Mouse (Mus musculus) embryonic facial prominence, embryonic 15.5 days (tissue): ENCODE results near the gene Adgrf4. TPM values are rescaled to one million over a fixed set of nuclear protein-coding genes. Genes with fewer than 3 reads are reported as not detected.

Source experiments
- ATAC-seq: fragments of 200-750 bp; cut with Nextera tagmentation; 2 replicates; pipeline ENCODE4 v1.8.0; 2017; ENCODE audit warnings: low read depth, moderate TSS enrichment; ENCODE audit not compliant: insufficient number of reproducible peaks, low FRiP score, low TSS enrichment
- H3K27ac ChIP-seq: fragments of 300-500 bp; sonication (generic); replicated peaks from 2 replicates; pipeline ENCODE4 v1.5.1; 2015; ENCODE audit warnings: mild to moderate bottlenecking, inconsistent platforms
- H3K27me3 ChIP-seq: fragments of 300-500 bp; sonication (generic); 2 replicates; pipeline ENCODE4 v1.6.1; 2015; ENCODE audit warnings: inconsistent platforms
- H3K36me3 ChIP-seq: fragments of 300-500 bp; sonication (generic); 2 replicates; pipeline ENCODE4 v1.6.1; 2015; ENCODE audit warnings: mild to moderate bottlenecking, inconsistent platforms
- H3K4me1 ChIP-seq: fragments of 300-500 bp; sonication (generic); 2 replicates; pipeline ENCODE4 v1.6.1; 2015; ENCODE audit warnings: inconsistent platforms
- H3K4me2 ChIP-seq: fragments of 300-500 bp; sonication (generic); replicated peaks from 2 replicates; pipeline ENCODE4 v1.6.1; 2015; ENCODE audit warnings: mild to moderate bottlenecking, inconsistent platforms
- H3K4me3 ChIP-seq: fragments of 300-500 bp; sonication (generic); replicated peaks from 2 replicates; pipeline ENCODE4 v1.5.1; 2015; ENCODE audit warnings: mild to moderate bottlenecking, inconsistent platforms
- H3K9ac ChIP-seq: fragments of 300-500 bp; sonication (generic); 2 replicates; pipeline ENCODE4 v1.6.1; 2015; ENCODE audit warnings: inconsistent platforms
- H3K9me3 ChIP-seq: fragments of 300-500 bp; sonication (generic); replicated peaks from 2 replicates; pipeline ENCODE4 v1.6.1; 2016; ENCODE audit warnings: inconsistent platforms
- WGBS: fragments of 180-500 bp; shearing (Covaris S2); methylation state at CpG from one replicate; pipeline ENCODE4 v1.1.7; 2015; 5-methylcytosine and 5-hydroxymethylcytosine counted together
- polyA plus RNA-seq: library from polyadenylated mRNA; unstranded; fragments of >200 nt; fragmentation: Nextera tagmentation; extraction: Ambion mirVana; gene quantifications from 2 replicates; pipeline ENCODE4 v1.2.1, GENCODE M21; 2015

Gene Adgrf4
- 6.4 and 9.0 TPM in 2 replicates for polyA plus RNA-seq

DNA sequence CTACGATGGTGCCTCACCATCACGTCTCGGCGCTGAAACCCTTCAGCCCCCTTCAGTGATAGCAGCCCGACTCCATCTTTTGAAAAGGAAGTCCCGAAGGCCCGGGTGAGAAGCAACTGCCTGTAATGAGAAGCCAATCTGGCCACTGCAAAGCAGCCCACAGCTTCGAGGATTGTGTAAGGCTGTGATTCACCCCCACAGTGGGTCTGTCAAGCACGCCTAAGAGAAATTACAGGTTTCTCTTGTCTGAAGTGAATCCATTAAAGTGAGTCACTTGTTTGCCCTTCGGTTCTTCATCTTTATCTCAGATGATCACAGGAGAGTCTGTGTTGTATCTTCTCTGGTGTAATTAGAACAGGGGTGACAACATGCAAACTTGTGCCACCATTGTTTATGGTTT lies at the start of gene Adgrf4:
TSS of gene Adgrf4 (minus strand) at position 149 of the 400 bp plus-strand sequence.
- no peak within 1 kb of the TSS for H3K4me3 ChIP-seq
- WGBS, result 75% methylated on average over 10 of the region's 10 CpGs
- no peak within 1 kb of the TSS; the same call in 1 of the 2 replicates for H3K27ac ChIP-seq
- no peak for ATAC-seq
- H3K27me3 ChIP-seq, result no peaks in the 10 kb centered on the region
- no peaks in the 10 kb centered on the region for H3K9me3 ChIP-seq
- no peak within 1 kb of the TSS for H3K4me2 ChIP-seq
- no peaks in the 10 kb centered on the region for H3K36me3 ChIP-seq
- H3K4me1 ChIP-seq, result no peaks in the 10 kb centered on the region
- no peak within 1 kb of the TSS for H3K9ac ChIP-seq

DNA sequence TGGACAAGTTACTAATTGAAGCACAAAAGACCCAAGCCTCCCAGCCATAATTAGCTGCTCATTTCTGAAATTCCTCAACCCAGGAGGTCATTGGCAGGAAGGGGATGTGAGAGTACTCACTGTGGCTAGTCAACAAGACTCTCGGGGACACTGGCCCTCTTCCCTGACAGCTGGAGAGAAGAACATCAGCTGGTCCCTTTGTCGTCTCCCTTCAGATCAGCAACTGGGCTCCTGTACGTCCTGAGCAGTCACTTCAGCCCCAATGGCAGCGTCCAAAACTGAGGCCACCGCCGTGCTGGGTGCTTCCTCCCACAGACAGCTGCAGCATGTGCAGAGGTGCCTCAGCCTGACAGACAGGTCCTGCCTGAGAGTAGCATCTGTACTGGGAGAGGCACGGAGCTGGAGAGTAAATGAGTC lies 49.7 kb upstream of the Adgrf4 start, which contains the start of gene Adgrf2:
TSS of gene Adgrf2 (minus strand) at position 379 of the 417 bp plus-strand sequence.
- Histone ChIP-seq H3K9ac (no peak within 1 kb of the TSS), H3K36me3 (no peaks in the 10 kb centered on the region), H3K27ac (no peak within 1 kb of the TSS), H3K4me2 (no peak within 1 kb of the TSS), H3K9me3 (no peaks in the 10 kb centered on the region), H3K4me1 (no peaks in the 10 kb centered on the region; the same call in 1 of the 2 replicates), H3K4me3 (no peak within 1 kb of the TSS), H3K27me3 (no peaks in the 10 kb centered on the region)
- WGBS, result 15% methylated on average over 7 of the region's 7 CpGs
- no peak; the same call in 1 of the 2 replicates for ATAC-seq

DNA sequence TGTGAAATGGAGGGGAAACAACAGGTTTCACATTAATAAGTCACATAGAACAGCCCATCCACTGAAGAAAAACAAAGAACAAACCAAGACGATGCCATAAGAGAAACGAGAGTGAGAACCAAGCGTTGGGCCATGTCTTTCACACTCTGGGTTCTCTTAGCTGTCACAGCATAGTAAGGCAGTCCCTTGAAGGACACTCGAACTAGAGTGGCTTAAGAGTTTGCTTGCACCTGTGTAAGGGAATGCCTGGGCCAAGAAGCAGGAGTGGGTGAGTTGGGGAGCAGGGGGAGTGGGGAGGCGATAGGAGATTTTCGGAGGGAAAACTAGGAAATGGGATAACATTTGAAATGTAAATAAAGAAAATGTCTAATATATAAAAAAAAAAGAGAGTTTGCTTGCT lies 46.7 kb upstream of the Adgrf4 start:
- Histone ChIP-seq H3K27ac (no peak overlapping the region), H3K9me3 (no peaks in the 10 kb centered on the region), H3K4me3 (no peak overlapping the region), H3K27me3 (no peaks in the 10 kb centered on the region), H3K4me2 (no peak overlapping the region), H3K9ac (no peak overlapping the region), H3K4me1 (no peaks in the 10 kb centered on the region; the same call in 1 of the 2 replicates), H3K36me3 (no peaks in the 10 kb centered on the region)
- WGBS, result 86% methylated on average over 6 of the region's 6 CpGs
- no peak for ATAC-seq

GRCm38 (mm10) chr17:42717161-42717560 lies 25.1 kb upstream of the Adgrf4 start:
- H3K36me3 ChIP-seq, result no peaks in the 10 kb centered on the region
- 54% methylated on average over 3 of the region's 3 CpGs for WGBS
- H3K4me2 ChIP-seq, result no peak overlapping the region
- H3K9ac ChIP-seq, result no peak overlapping the region
- H3K9me3 ChIP-seq, result no peaks in the 10 kb centered on the region
- H3K4me1 ChIP-seq, result no peaks in the 10 kb centered on the region
- ATAC-seq, result no peak
- H3K27me3 ChIP-seq, result no peaks in the 10 kb centered on the region
- no peak overlapping the region for H3K27ac ChIP-seq
- H3K4me3 ChIP-seq, result no peak overlapping the region

- H3K27ac ChIP-seq, result no peak overlapping the region
- WGBS, result 92% methylated on average over 7 of the region's 7 CpGs
- no peaks in the 10 kb centered on the region for H3K27me3 ChIP-seq
- H3K4me3 ChIP-seq, result no peak overlapping the region
- no peak overlapping the region for H3K4me2 ChIP-seq
- no peaks in the 10 kb centered on the region for H3K4me1 ChIP-seq
- H3K36me3 ChIP-seq, result no peaks in the 10 kb centered on the region
- no peak for ATAC-seq
- no peak overlapping the region for H3K9ac ChIP-seq
- no peaks in the 10 kb centered on the region for H3K9me3 ChIP-seq
Measured at GRCm38 (mm10) chr17:42714991-42715390, 22.9 kb upstream of the Adgrf4 start.

- Histone ChIP-seq H3K27ac (no peak overlapping the region), H3K36me3 (no peaks in the 10 kb centered on the region), H3K9me3 (no peaks in the 10 kb centered on the region), H3K27me3 (no peaks in the 10 kb centered on the region), H3K4me3 (no peak overlapping the region), H3K9ac (no peak overlapping the region), H3K4me2 (no peak overlapping the region), H3K4me1 (no peaks in the 10 kb centered on the region)
- WGBS, result 82% methylated on average over 7 of the region's 7 CpGs
- ATAC-seq, result no peak
Measured at GRCm38 (mm10) chr17:42710717-42711116, 18.6 kb upstream of the Adgrf4 start.

DNA sequence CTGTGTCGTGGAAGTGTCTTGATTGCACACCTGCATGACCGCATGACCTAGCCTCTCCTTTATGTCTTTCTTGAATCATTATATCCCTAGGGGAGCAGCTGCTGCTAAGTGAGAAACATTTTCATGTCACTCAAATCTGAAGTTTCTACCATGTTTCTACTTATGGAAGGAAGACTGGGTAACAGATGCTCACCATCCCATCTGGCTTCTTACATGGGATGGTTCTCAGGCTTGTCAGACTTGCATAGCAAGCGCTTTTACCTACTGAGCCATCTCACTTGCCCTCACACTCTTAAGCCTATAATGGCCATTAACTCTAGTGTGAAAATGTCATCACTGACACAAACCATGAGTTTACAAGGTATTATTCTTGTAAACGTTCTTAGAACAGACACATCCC lies 13.5 kb upstream of the Adgrf4 start:
- no peaks in the 10 kb centered on the region for H3K9me3 ChIP-seq
- H3K4me2 ChIP-seq, result no peak overlapping the region
- no peak overlapping the region for H3K4me3 ChIP-seq
- WGBS, result 71% methylated on average over 4 of the region's 4 CpGs
- no peaks in the 10 kb centered on the region for H3K27me3 ChIP-seq
- no peaks in the 10 kb centered on the region for H3K4me1 ChIP-seq
- ATAC-seq, result no peak
- no peak overlapping the region for H3K9ac ChIP-seq
- no peak overlapping the region for H3K27ac ChIP-seq
- no peaks in the 10 kb centered on the region for H3K36me3 ChIP-seq

GRCm38 (mm10) chr17:42702198-42702597 lies 10.1 kb upstream of the Adgrf4 start:
- WGBS, result 77% methylated on average over 9 of the region's 9 CpGs
- ATAC-seq, result no peak
- Histone ChIP-seq H3K27ac (no peak overlapping the region), H3K9me3 (no peaks in the 10 kb centered on the region), H3K4me3 (no peak overlapping the region), H3K36me3 (no peaks in the 10 kb centered on the region), H3K4me1 (no peaks in the 10 kb centered on the region), H3K4me2 (no peak overlapping the region), H3K27me3 (no peaks in the 10 kb centered on the region), H3K9ac (no peak overlapping the region)

DNA sequence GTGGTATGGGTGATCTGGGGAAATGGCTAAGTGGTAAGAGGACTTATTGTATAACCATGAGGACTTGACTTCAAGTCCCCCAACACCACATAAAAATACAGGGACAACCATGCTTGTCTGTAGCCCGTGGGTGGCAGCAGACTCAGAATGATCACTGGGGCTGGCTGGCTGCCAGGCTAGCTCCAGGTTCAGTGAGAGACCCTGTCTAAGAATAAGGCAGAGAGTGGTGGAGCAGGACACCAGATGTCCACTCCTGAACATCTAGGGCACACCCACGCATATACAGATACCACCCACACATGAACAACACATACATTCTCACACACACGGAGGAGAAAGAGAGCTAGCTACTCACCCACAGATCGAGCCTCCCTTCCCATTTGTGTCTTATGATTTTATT lies 2.6 kb upstream of the Adgrf4 start:
- Histone ChIP-seq H3K9me3 (no peaks in the 10 kb centered on the region), H3K27me3 (no peaks in the 10 kb centered on the region), H3K4me2 (no peak overlapping the region), H3K27ac (no peak overlapping the region), H3K4me1 (no peaks in the 10 kb centered on the region), H3K9ac (no peak overlapping the region), H3K36me3 (no peaks in the 10 kb centered on the region), H3K4me3 (no peak overlapping the region)
- 86% methylated on average over 4 of the region's 4 CpGs for WGBS
- ATAC-seq, result no peak

DNA sequence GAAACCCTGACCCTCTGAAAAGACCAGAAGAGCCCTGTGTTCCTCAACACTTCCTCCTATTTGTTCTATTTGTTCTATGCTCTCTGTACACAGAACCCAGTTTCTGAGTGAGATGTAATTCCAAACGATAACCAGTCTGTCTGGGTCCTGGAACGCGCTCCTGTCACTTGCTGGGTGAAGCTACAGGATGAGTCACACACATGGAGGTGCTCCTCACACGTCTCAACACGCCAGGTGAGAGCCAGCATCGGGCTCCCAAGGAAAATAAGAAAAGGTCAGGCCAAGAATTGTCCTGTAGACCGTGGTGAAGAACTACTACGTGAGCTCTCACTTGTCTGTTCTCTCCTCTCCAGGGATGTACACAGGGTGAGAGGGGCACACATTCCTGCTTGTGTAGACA lies 1.6 kb downstream of the Adgrf4 start:
- no peak overlapping the region for H3K4me3 ChIP-seq
- no peak for ATAC-seq
- no peaks in the 10 kb centered on the region for H3K27me3 ChIP-seq
- H3K27ac ChIP-seq, result no peak overlapping the region
- 75% methylated on average over 8 of the region's 8 CpGs for WGBS
- no peak overlapping the region for H3K9ac ChIP-seq
- no peaks in the 10 kb centered on the region for H3K9me3 ChIP-seq
- no peak overlapping the region for H3K4me2 ChIP-seq
- H3K36me3 ChIP-seq, result no peaks in the 10 kb centered on the region
- no peaks in the 10 kb centered on the region for H3K4me1 ChIP-seq

- no peak overlapping the region for H3K9ac ChIP-seq
- 0 out of 2 replicates have a peak overlapping the region, but pooled peaks have one; percentile 25 for H3K4me2 ChIP-seq
- no peaks in the 10 kb centered on the region for H3K9me3 ChIP-seq
- H3K27me3 ChIP-seq, result no peaks in the 10 kb centered on the region
- no peak overlapping the region for H3K4me3 ChIP-seq
- no peaks in the 10 kb centered on the region for H3K4me1 ChIP-seq
- no peak overlapping the region for H3K27ac ChIP-seq
- H3K36me3 ChIP-seq, result no peaks in the 10 kb centered on the region
- 22% methylated on average over 14 of the region's 14 CpGs for WGBS
- ATAC-seq, result no peak
Measured at GRCm38 (mm10) chr17:42658634-42659422, 33.3 kb downstream of the Adgrf4 start.

GRCm38 (mm10) chr17:42643416-42643815 lies 48.7 kb downstream of the Adgrf4 start:
- no peak for ATAC-seq
- Histone ChIP-seq H3K9me3 (no peaks in the 10 kb centered on the region), H3K27me3 (no peaks in the 10 kb centered on the region), H3K4me2 (no peak overlapping the region), H3K9ac (no peak overlapping the region), H3K4me1 (no peaks in the 10 kb centered on the region), H3K27ac (no peak overlapping the region), H3K4me3 (no peak overlapping the region), H3K36me3 (no peaks in the 10 kb centered on the region)
- WGBS, result 87% methylated on average over 3 of the region's 3 CpGs
